Mouse (Mus musculus): ENCODE data around the gene Rybp. TPM values are rescaled to one million over a fixed set of nuclear protein-coding genes. Genes with fewer than 3 reads are reported as not detected.

Rybp gene
- polyA plus RNA-seq, 1 experiment from 2014 or later = 13.5 TPM

- H3K9me3 ChIP-seq (ENCODE audit: control insufficient read depth) = no peaks in the 10 kb centered on the region
- no peak for TF ChIP-seq CTCF (IDR thresholded peaks at IDR 0.05; ENCODE audit: low read depth)
- H3K4me3 ChIP-seq (ENCODE audit: low read depth, low read length) = no peak overlapping the region
- H3K27ac ChIP-seq (ENCODE audit: low read depth, low read length) = no peak overlapping the region
- no peaks in the 10 kb centered on the region for H3K36me3 ChIP-seq (ENCODE audit: control insufficient read depth, insufficient read depth)
- no peaks in the 10 kb centered on the region; the same call in 1 of the 2 replicates for H3K4me1 ChIP-seq (replicated peaks; ENCODE audit: control insufficient read depth, insufficient read depth, low read length)
- H3K4me2 ChIP-seq (replicated peaks; ENCODE audit: low read depth) = no peak overlapping the region
- 20% methylated on average over 7 of the region's 7 CpGs for WGBS
- ATAC-seq = peak; percentile 8; the same call in 1 of the 2 replicates
- H3K9ac ChIP-seq (ENCODE audit: low read depth, low read length) = no peak overlapping the region
- 0 out of 2 replicates have a peak, but pooled peaks cover 5% of the 10 kb centered on the region for H3K27me3 ChIP-seq (replicated peaks; ENCODE audit: control insufficient read depth, insufficient read depth, low read length)
Measured at GRCm38 (mm10) chr6:100204436-100204835, 82.8 kb downstream of the Rybp start.

- TF ChIP-seq CTCF (IDR thresholded peaks at IDR 0.05; ENCODE audit: low read depth) = no peak
- WGBS = 67% methylated on average over 3 of the region's 3 CpGs
- Histone ChIP-seq H3K36me3 (ENCODE audit: control insufficient read depth, insufficient read depth) (no peaks in the 10 kb centered on the region), H3K9me3 (ENCODE audit: control insufficient read depth) (no peaks in the 10 kb centered on the region), H3K4me1 (replicated peaks; ENCODE audit: control insufficient read depth, insufficient read depth, low read length) (no peaks in the 10 kb centered on the region; the same call in 1 of the 2 replicates), H3K9ac (ENCODE audit: low read depth, low read length) (no peak overlapping the region), H3K4me2 (replicated peaks; ENCODE audit: low read depth) (no peak overlapping the region), H3K27me3 (replicated peaks; ENCODE audit: control insufficient read depth, insufficient read depth, low read length) (0 out of 2 replicates have a peak, but pooled peaks cover 5% of the 10 kb centered on the region), H3K27ac (ENCODE audit: low read depth, low read length) (no peak overlapping the region), H3K4me3 (ENCODE audit: low read depth, low read length) (no peak overlapping the region)
- no peak for ATAC-seq
Measured at GRCm38 (mm10) chr6:100203492-100203891, 83.8 kb downstream of the Rybp start.

- TF ChIP-seq CTCF (IDR thresholded peaks at IDR 0.05; ENCODE audit: low read depth) = no peak
- no peaks in the 10 kb centered on the region; the same call in 1 of the 2 replicates for H3K4me1 ChIP-seq (replicated peaks; ENCODE audit: control insufficient read depth, insufficient read depth, low read length)
- no peak overlapping the region for H3K27ac ChIP-seq (ENCODE audit: low read depth, low read length)
- no peak overlapping the region for H3K9ac ChIP-seq (ENCODE audit: low read depth, low read length)
- no peaks in the 10 kb centered on the region for H3K36me3 ChIP-seq (ENCODE audit: control insufficient read depth, insufficient read depth)
- no peak for ATAC-seq
- H3K27me3 ChIP-seq (replicated peaks; ENCODE audit: control insufficient read depth, insufficient read depth, low read length) = 0 out of 2 replicates have a peak, but pooled peaks cover 3% of the 10 kb centered on the region
- no peak overlapping the region for H3K4me2 ChIP-seq (replicated peaks; ENCODE audit: low read depth)
- WGBS = 29% methylated on average over 1 of the region's 1 CpGs
- no peak overlapping the region for H3K4me3 ChIP-seq (ENCODE audit: low read depth, low read length)
- no peaks in the 10 kb centered on the region for H3K9me3 ChIP-seq (ENCODE audit: control insufficient read depth)
Measured at GRCm38 (mm10) chr6:100202091-100202490, 85.2 kb downstream of the Rybp start.

- ATAC-seq = no peak
- no peak for TF ChIP-seq CTCF (IDR thresholded peaks at IDR 0.05; ENCODE audit: low read depth)
- no peaks in the 10 kb centered on the region for H3K36me3 ChIP-seq (ENCODE audit: control insufficient read depth, insufficient read depth)
- no peaks in the 10 kb centered on the region for H3K27me3 ChIP-seq (replicated peaks; ENCODE audit: control insufficient read depth, insufficient read depth, low read length)
- H3K9ac ChIP-seq (ENCODE audit: low read depth, low read length) = no peak overlapping the region
- peaks cover 7% of the 10 kb centered on the region for H3K4me1 ChIP-seq (replicated peaks; ENCODE audit: control insufficient read depth, insufficient read depth, low read length)
- no peak overlapping the region for H3K27ac ChIP-seq (ENCODE audit: low read depth, low read length)
- no peaks in the 10 kb centered on the region for H3K9me3 ChIP-seq (ENCODE audit: control insufficient read depth)
- no peak overlapping the region for H3K4me3 ChIP-seq (ENCODE audit: low read depth, low read length)
- WGBS = 64% methylated on average over 5 of the region's 5 CpGs
- no peak overlapping the region for H3K4me2 ChIP-seq (replicated peaks; ENCODE audit: low read depth)
Measured at GRCm38 (mm10) chr6:100197102-100197501, 90.2 kb downstream of the Rybp start.

- H3K4me2 ChIP-seq (replicated peaks; ENCODE audit: low read depth) = 0 out of 2 replicates have a peak overlapping the region, but pooled peaks have one; percentile 4
- no peaks in the 10 kb centered on the region for H3K9me3 ChIP-seq (ENCODE audit: control insufficient read depth)
- H3K9ac ChIP-seq (ENCODE audit: low read depth, low read length) = no peak overlapping the region
- H3K4me3 ChIP-seq (ENCODE audit: low read depth, low read length) = no peak overlapping the region
- no peaks in the 10 kb centered on the region for H3K27me3 ChIP-seq (replicated peaks; ENCODE audit: control insufficient read depth, insufficient read depth, low read length)
- 31% methylated on average over 7 of the region's 7 CpGs for WGBS
- 0 out of 2 replicates have a peak, but pooled peaks have one; percentile 14 for TF ChIP-seq CTCF (IDR thresholded peaks at IDR 0.05; ENCODE audit: low read depth)
- H3K27ac ChIP-seq (ENCODE audit: low read depth, low read length) = peak overlapping the region; percentile 36
- ATAC-seq = peak; percentile 16; the same call in 1 of the 2 replicates
- no peaks in the 10 kb centered on the region for H3K36me3 ChIP-seq (ENCODE audit: control insufficient read depth, insufficient read depth)
- H3K4me1 ChIP-seq (replicated peaks; ENCODE audit: control insufficient read depth, insufficient read depth, low read length) = peaks cover 7% of the 10 kb centered on the region
Measured at GRCm38 (mm10) chr6:100195870-100196409, 91.3 kb downstream of the Rybp start.

GRCm38 (mm10) chr6:100195091-100195490 is 92.2 kb downstream of the Rybp start:
- H3K4me2 ChIP-seq (replicated peaks; ENCODE audit: low read depth) = no peak overlapping the region
- no peak overlapping the region for H3K4me3 ChIP-seq (ENCODE audit: low read depth, low read length)
- TF ChIP-seq CTCF (IDR thresholded peaks at IDR 0.05; ENCODE audit: low read depth) = no peak
- H3K27ac ChIP-seq (ENCODE audit: low read depth, low read length) = no peak overlapping the region
- ATAC-seq = no peak
- H3K36me3 ChIP-seq (ENCODE audit: control insufficient read depth, insufficient read depth) = no peaks in the 10 kb centered on the region
- H3K4me1 ChIP-seq (replicated peaks; ENCODE audit: control insufficient read depth, insufficient read depth, low read length) = peaks cover 7% of the 10 kb centered on the region
- no peaks in the 10 kb centered on the region for H3K27me3 ChIP-seq (replicated peaks; ENCODE audit: control insufficient read depth, insufficient read depth, low read length)
- no peaks in the 10 kb centered on the region for H3K9me3 ChIP-seq (ENCODE audit: control insufficient read depth)
- 74% methylated on average over 5 of the region's 5 CpGs for WGBS
- H3K9ac ChIP-seq (ENCODE audit: low read depth, low read length) = no peak overlapping the region

Data from intestine, postnatal 0 days (tissue).